Mouse (Mus musculus): ENCODE measurements around the gene Pon3. TPM values are rescaled to one million over a fixed set of nuclear protein-coding genes. Genes with fewer than 3 reads are reported as not detected.

Pon3 gene
- polyA plus RNA-seq (2012; rRNA removed) = 7.7 and 8.8 TPM in 2 replicates

GRCm38 (mm10) chr6:5255722-5256451, at the start of gene Pon3:
Pon3 (minus strand) TSS chr6:5256286.

GRCm38 (mm10) chr6:5298092-5298554, 42.0 kb upstream of the Pon3 start, which contains the start of gene Pon2:
Pon2 (minus strand) TSS chr6:5298455.

GRCm38 (mm10) chr6:5193693-5194092, 62.4 kb downstream of the Pon3 start, which contains the start of gene Pon1:
Pon1 (minus strand) TSS chr6:5193946.

Other genes with a start within 250 kb of the Pon3 start
- gene Pon1, start 62.3 kb downstream of the Pon3 start, polyA plus RNA-seq (2012; rRNA removed) = 2.2 and 2.3 TPM in 2 replicates
- gene Pon2, start 42.2 kb upstream of the Pon3 start, polyA plus RNA-seq (2012; rRNA removed) = 26.3 and 33.3 TPM in 2 replicates
- 4.3 TPM in 2 replicates for gene Asb4, start 127.1 kb upstream of the Pon3 start, polyA plus RNA-seq (2012; rRNA removed)
- 0.68 and 0.75 TPM in 2 replicates for gene Pdk4, start 240.0 kb upstream of the Pon3 start, polyA plus RNA-seq (2012; rRNA removed)